In genomic region chr3:79389081-79389480, GRCm38 (mm10) we compare ENCODE assay signal across 31 mouse cellular contexts. TPM values are rescaled to one million over a fixed set of nuclear protein-coding genes. Genes with fewer than 3 reads are reported as not detected.
"Had no signal": no experiment of that assay in that cellular context is flagged by ENCODE, and none has a peak within 500 bp of the region (broad histone marks: within the 10 kb centered on the region; RNA-seq: fewer than 3 reads in every experiment).

No protein-coding gene starts in this region.

- H3K9ac ChIP-seq: limb, embryonic 12.5 days; limb, embryonic 15.5 days; liver, embryonic 14.5 days; liver, postnatal 0 days; lung, embryonic 14.5 days; midbrain, embryonic 13.5 days; neural tube, embryonic 13.5 days; stomach, embryonic 15.5 days had no signal

- H3K4me1 ChIP-seq: limb, embryonic 15.5 days; midbrain, embryonic 10.5 days; midbrain, embryonic 13.5 days; stomach, embryonic 15.5 days had no signal

- ATAC-seq: liver, postnatal 0 days; lung, postnatal 0 days; midbrain, embryonic 13.5 days; midbrain, embryonic 16.5 days had no signal

- H3K4me3 ChIP-seq: limb, embryonic 12.5 days; limb, embryonic 15.5 days; megakaryocyte, embryonic 14.5 days; midbrain, embryonic 10.5 days; midbrain, embryonic 13.5 days; myocyte; neural tube, embryonic 13.5 days; stomach, embryonic 15.5 days had no signal

- H3K36me3 ChIP-seq: limb, embryonic 12.5 days; limb, embryonic 15.5 days; midbrain, embryonic 10.5 days; midbrain, embryonic 13.5 days; neural tube, embryonic 13.5 days; stomach, embryonic 15.5 days had no signal

- DNase-seq: kidney, adult 9 months; kidney, postnatal 14 days; kidney, postnatal 4 days; left cerebral cortex, postnatal 4 days; liver, postnatal 0 days; lung, postnatal 36 days; retina, postnatal 1 day; right cerebral cortex, postnatal 25 days; spleen, adult 18-20 months; thymus, postnatal 36 days had no signal

- H3K4me2 ChIP-seq: limb, embryonic 12.5 days; limb, embryonic 15.5 days; liver, embryonic 11.5 days; lung, embryonic 14.5 days; midbrain, embryonic 13.5 days; neural tube, embryonic 13.5 days; stomach, embryonic 15.5 days had no signal

- H3K27ac ChIP-seq: limb, embryonic 12.5 days; limb, embryonic 15.5 days; liver, embryonic 14.5 days; midbrain, embryonic 10.5 days; midbrain, embryonic 13.5 days; neural tube, embryonic 13.5 days had no signal

- H3K27me3 ChIP-seq: limb, embryonic 15.5 days; midbrain, embryonic 13.5 days; neural tube, embryonic 13.5 days; stomach, embryonic 15.5 days had no signal

- H3K9me3 ChIP-seq: limb, embryonic 12.5 days; limb, embryonic 15.5 days; megakaryocyte, embryonic 14.5 days; neural tube, embryonic 13.5 days; stomach, embryonic 15.5 days had no signal

RNA-seq across cellular contexts. Expression of gene Gm17359, which starts 52.6 kb away (rescaled TPM):
- total RNA-seq: layer of hippocampus, adult 18-20 months; layer of hippocampus, postnatal 14 days; left cerebral cortex, adult 8-10 months; left cerebral cortex, postnatal 14 days; left cerebral cortex, postnatal 4 days; monocyte, adult 5-6 weeks; neutrophil, adult 5-6 weeks had no signal
- polyA plus RNA-seq: kidney, embryonic 16.5 days; limb, embryonic 12.5 days; limb, embryonic 15.5 days; liver, embryonic 11.5 days; liver, embryonic 14.5 days; lung, embryonic 14.5 days; lung, postnatal 0 days; midbrain, embryonic 13.5 days; midbrain, embryonic 16.5 days; myocyte; neural tube, embryonic 13.5 days; stomach, embryonic 15.5 days; urinary bladder, adult 2 months had no signal
